Mouse (Mus musculus): ENCODE results near the gene Tubgcp3. TPM values are rescaled to one million over a fixed set of nuclear protein-coding genes. Genes with fewer than 3 reads are reported as not detected.
"Not testable (repeated sequence)": the region's sequence is repeated elsewhere in the genome, so short reads cannot be mapped to it uniquely, and the experiment has no call there.

The Tubgcp3 gene
- 45.1 and 49.9 TPM in 2 replicates for total RNA-seq (2017)

DNA sequence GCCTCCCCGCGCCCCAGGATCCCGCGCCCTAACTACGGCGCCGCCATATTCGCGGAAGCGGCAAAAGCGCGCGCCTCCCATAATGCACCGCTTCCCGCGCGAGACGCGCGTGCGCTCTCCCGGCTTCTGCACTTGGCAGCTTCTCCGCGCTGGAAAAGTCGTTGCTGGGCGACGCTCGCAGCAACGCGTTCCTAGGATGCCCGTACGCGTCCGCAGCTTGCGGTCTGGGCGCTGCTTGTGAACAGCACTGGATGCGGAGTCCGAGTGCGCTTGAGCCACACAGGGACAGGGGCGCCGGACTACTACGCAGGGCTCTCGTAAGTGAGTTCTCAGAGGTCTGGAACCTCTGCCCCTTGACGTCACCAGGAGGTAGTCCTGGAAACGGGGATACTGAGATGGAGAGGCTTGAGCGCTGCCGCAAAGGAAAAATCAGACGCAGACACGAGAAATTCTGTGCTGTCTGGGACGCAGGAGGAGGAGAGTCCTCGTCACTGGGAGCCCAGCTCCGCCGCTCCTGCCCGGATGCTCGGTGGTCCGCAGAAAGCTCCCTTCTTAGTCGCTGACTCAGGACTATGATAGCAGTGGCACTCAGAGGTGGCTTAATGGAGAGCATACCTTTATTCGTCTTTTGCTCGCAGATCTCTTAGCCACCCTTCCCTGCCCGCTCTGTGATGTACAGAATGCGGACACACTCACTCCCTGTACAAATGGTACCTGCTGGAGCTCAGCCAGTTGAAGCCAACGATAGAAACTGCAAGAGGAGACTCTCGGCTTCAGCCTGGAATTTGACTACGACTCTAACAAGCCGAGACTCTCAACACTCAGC is at the start of gene Tubgcp3:
Gene Tubgcp3, minus strand, starts transcription at position 193 of the 826 bp plus-strand sequence.
- peak; percentile 92 for ATAC-seq (replicated peaks; ENCODE audit: low read depth, poor library complexity, severe bottlenecking)

DNA sequence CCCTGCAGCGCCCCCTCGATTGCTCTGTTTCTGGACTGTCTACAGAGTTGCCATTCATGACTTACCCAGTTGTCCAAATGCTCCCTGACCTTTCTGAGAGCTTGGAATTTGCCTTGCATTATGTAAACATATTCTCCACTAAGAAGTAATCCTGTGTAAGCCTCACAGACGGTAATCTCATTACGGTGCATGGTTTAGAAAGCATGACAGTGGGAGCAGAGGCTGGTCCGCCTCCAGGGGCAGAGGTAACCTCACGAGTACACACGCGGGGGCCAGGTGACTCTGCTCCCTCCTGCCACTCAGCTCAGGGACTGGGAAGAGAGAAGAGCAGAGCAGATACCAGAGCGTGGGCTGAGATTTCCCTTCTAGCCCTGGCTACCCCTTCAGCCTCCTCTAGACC is 47.0 kb upstream of the Tubgcp3 start:
- ATAC-seq (replicated peaks; ENCODE audit: low read depth, poor library complexity, severe bottlenecking) = no peak

DNA sequence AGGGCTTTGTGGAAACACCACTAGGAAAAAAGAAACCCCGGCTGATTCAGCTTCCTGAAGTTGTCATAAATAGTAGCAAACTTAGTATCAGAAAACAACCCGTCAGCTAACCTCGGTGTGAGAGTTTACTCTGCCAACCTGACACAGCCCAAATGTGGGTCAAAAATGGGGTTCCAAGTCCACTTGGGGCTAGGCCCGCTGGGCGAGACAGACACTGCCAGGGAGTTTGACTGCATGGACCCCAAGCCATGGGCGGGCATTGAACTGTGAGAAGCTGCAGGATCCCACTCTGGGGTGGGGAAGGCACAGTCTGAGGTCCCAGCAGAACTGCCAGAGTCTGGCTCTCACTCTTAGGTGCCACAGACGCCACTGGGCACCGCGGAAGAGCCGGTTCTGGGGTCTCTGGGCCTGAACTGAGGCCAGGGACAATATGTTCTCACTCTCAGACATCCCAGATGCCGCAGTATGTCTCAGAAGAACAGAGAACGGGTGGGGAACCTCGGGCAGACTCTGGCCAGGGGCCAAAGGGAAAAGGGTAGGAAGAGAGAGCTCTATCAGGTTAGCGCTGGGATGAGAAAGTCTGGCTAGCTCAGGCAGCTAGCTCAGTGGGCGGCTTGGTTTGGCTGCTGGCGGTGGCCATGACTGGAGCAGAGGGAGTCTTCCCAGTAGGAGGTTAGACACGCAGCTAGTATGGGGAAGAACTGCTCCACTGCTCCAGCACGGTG is 44.0 kb upstream of the Tubgcp3 start:
- no peak for ATAC-seq (replicated peaks; ENCODE audit: low read depth, poor library complexity, severe bottlenecking)

DNA sequence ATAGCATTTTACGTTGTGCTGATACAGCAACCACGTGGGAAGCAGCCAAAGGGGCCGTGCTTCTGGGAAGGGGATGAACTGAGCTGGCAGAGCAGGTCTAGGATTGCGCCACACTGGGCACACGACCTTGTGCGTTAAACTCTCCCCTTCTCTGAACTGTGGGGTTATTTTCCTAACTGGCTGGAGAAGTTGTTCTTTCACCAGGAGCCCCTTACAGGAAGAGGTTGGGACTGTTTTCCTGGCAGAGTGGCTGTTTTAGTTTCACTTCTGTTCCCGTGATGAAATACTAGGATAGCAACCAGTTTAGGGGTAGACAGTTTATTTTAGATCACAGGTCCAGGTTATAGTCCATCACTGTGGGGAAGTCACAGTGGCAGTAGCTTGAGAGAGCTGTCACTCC is 39.6 kb upstream of the Tubgcp3 start:
- peak; percentile 56 for ATAC-seq (replicated peaks; ENCODE audit: low read depth, poor library complexity, severe bottlenecking)

DNA sequence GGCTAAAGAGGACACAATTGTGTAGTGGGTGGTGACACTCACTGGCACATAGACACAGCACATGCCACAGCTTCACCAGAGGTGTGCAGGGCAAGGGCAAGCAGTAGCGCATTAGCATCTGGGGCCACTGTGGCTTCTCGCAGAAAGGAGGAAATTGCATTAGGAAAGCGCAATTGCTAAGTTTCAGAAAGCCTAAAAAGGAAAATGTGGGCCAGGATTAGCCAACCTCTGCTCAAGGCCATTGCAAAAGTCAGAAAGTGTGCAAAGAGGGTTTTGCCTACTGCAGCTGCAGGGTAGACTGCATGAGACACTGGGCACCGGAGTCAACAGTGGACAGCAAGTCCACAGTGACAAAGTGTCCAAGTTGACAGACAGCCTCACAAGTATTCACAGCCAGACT is 31.5 kb upstream of the Tubgcp3 start:
- ATAC-seq (replicated peaks; ENCODE audit: low read depth, poor library complexity, severe bottlenecking) = peak; percentile 54; the same call in 1 of the 2 replicates

DNA sequence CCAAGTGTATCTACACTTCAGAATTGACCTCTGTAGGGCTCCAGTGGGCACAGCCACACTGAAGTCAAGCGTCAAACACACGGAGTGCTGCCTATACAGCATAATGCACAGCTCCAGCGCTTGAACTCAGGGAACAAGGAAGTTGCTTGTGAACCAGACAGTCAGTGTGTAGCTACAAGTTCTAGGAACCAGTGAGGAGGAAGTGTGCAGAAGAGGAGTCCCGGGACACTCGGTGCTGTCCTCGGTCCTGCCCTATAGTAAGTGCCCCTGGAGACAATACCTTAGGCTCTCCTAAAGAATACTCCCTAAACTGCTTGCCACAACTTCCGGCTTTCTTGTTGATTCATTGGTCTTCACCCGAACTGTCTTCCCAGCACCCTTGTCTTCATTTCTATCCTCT is 30.2 kb upstream of the Tubgcp3 start:
- peak; percentile 54 for ATAC-seq (replicated peaks; ENCODE audit: low read depth, poor library complexity, severe bottlenecking)

DNA sequence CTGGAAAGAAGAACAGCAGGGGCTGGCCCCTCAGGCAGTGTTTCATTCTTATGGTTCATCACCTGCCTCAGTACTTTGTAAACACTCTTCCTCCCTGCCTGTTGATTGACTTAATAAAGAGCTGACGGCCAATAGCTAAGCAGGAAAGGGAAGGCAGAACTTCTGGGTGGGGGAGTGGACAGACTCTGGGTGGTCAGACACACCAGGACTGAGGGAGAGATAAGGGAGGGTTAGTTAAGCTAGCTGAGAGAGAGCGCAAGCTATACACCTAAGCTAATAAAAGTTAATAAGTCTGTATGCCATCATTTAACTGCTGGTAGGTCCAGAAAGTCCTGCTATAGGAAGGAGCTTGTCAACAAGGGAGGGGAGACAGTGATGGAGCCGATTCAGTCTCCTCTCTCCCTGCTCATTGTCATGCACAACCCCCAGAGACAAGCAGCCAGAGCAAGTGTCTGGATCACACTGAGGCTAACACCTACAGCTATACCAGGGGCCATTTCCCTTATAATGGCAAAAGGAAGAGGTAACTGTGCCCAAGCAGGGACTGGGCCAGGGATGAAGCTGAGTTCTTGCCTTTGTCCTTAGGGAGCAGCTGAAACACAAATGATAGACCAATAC is 26.7 kb upstream of the Tubgcp3 start:
- ATAC-seq (replicated peaks; ENCODE audit: low read depth, poor library complexity, severe bottlenecking) = no peak

DNA sequence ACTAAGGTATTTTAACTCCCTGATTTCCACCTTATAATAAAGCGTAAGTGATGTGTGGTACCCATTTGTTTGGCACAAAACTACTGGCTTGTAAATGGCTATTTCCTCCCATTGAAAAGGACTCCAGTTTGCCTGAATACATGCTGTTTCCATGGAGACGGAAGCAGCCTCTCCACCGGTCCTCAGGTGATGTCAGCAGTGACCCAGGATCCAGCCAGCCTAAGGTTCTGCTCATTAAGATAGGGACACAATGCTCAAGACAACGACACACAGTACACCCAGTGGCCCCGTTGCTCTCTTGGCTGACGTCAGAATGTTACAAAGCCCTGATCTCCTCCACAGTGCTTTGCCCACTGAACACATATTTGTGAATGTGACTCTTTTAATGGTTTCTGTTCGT is 16.8 kb upstream of the Tubgcp3 start:
- no peak for ATAC-seq (replicated peaks; ENCODE audit: low read depth, poor library complexity, severe bottlenecking)

DNA sequence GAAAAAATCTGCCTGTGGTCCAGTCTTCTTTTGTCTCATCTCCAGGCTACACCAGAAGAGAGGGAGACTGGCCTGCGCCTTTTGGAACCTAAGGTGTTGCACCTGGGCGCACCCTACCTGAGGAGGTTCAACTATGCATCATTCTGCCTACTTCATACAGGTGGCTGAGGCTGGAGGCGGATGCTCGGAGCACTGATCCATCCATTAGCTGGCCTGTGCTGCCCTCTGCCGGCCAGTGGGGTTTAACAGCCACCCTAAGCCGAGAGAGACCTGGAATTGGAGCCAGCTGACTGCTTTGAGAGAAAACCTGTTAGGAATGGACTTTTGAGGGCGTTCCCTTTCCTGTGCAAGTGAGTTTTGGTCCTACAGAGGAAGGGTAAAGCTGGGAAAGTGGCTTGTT is 5.5 kb upstream of the Tubgcp3 start:
- ATAC-seq (replicated peaks; ENCODE audit: low read depth, poor library complexity, severe bottlenecking) = peak; percentile 96

DNA sequence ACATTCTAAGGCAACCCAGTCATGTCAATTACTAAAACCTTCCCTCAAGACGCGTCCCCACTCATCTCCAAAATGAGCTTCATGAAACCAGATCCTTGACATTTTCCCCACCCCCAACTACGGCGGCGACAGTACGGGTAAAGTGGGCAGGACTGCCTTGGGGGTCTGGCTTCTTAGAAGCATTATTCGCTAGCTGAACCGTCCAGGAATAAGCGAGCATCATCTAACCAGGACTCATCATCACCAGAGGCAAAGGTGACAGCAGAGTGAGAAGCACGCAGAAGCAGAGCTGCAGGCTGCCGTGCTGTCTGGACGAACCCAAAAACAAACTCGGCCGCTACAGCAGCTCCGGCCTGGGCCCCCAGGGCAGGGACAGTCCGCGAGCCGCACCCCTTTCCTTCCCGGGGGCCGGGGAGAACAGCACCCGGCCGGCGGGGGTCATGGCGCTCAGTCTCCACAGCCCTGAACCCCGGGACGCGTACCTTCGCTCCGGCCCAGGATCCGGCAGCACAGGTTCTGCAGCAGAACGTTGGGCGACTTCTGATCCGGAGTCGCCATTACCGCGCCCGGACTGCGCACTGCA is 484 bp downstream of the Tubgcp3 start:
- peak; percentile 37 for ATAC-seq (replicated peaks; ENCODE audit: low read depth, poor library complexity, severe bottlenecking)

DNA sequence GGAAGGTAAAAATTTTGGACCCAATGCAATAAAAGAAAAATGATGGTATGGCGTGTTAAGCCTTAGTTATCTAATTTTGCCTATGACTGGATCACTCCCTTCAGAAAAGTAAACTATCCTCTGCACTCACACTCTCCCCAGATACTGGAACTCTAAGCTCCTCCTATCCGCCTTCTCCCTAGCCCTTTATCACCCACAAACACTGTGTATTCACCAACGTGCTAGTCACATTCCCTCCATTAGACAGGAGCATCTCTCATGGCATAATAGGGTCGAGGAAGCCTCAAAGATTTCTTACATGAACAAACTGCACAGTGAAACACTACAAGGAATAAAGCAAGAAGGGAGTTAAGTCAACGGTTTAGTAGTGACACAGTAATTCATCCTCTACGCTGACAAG is 1.1 kb downstream of the Tubgcp3 start:
- no peak; the same call in 1 of the 2 replicates for ATAC-seq (replicated peaks; ENCODE audit: low read depth, poor library complexity, severe bottlenecking)

DNA sequence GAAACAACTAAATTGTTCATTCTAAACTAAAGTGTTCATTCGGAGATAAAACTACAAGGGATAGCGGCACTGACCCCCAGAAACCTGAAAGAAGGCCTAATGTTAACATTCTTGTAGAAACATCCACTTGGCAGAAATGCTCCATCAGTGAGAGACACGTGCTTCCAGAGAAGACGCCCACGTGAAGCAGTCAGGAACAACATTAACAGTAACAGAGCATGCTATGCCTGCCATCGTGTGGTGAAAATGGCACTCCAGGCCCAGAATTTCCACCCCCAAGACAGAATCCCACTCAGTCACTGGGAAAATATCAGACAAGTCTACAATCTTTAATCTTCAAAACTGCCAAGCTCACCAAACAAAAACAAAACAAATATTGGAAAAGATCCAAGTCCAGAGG is 3.2 kb downstream of the Tubgcp3 start:
- no peak for ATAC-seq (replicated peaks; ENCODE audit: low read depth, poor library complexity, severe bottlenecking)

DNA sequence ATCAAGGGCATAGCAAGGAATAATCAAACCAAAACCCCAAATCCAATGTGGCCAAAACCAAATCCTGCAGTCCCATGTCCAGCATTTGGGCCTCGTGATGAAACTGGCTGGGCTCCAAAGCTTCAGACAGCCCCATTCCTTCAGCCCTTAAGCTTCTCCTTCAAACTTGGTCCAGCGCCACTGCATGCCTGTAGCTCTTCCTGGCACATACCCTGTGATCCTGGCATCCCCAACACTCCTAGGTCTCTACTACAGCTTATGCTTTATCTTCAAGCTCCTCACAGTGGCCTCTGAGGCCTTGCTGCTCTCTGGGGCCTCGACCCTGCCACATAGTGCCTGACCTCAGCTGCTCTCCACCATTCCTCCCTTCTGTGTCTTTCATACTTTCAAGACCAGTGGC is 5.5 kb downstream of the Tubgcp3 start:
- not testable (repeated sequence) for ATAC-seq (replicated peaks; ENCODE audit: low read depth, poor library complexity, severe bottlenecking)

DNA sequence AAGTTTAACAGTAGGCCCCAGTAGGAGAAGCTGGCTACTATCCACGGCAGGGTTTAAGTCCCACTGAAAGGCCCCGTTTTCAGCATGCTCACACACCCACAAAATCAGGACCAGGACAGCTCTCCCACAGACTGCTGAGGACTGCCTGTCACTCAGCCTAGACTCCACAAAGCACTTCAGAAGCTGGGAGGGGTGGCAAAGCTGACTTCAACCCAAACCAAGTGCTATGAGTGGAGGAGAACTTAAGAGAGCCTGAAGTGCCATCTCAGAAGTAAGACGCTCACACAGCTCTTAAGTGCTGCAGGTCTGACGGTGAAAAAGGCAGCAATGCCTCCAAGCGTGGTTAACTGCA is 9.0 kb downstream of the Tubgcp3 start:
- ATAC-seq (replicated peaks; ENCODE audit: low read depth, poor library complexity, severe bottlenecking) = no peak

DNA sequence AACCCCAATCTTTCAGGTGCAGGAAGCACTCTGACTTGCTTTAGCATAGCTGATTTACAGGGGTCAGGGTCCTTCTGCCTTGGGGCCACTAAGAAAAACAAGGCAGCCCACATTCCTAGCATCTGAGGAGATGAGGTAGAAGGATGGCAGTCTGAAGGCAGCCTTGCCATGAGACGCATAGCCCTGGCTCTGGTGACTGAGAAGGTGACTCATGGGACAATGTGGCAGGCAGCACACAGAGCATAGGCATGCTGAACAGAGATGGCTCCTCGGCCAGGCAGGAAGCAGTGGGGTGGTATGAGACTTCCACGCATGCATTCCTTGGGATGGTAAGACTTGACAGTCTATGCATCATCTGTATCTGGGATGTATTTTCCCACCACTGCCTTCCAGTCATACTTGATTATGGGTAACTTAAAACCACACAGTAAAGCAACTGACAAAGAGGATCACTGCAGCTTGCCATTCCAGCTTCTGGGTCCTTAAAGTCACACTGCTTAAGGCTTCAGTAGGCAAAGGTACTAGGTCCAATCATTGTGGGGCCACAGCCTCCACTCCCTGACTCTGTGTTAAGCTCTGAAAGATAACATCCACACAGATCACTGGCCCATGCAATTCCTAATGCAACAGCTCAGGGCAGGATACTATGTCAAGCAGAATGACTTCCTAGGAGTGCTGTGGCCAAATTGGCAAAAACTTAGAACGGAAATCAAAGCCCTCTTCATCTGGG is 9.5 kb downstream of the Tubgcp3 start:
- ATAC-seq (replicated peaks; ENCODE audit: low read depth, poor library complexity, severe bottlenecking) = no peak

DNA sequence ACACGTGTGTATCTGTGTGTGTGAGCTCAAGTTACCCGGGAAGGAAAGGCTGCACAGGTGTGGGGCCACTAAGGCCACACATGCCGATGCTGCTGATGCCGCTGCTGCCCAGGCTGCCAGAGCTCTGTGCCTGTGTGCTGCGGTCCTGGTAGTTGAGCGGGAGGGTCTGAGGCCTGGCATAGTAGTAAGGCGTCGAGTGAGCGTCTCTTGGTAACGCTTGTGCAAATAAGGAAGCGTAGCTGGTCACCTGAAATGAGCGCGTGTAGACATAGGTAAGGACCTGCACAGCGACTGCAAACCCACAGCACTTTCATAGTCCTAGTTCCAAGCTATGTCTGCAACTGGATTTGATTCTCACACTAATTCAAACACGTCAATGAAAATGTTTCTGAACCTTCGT is 14.6 kb downstream of the Tubgcp3 start:
- no peak for ATAC-seq (replicated peaks; ENCODE audit: low read depth, poor library complexity, severe bottlenecking)

DNA sequence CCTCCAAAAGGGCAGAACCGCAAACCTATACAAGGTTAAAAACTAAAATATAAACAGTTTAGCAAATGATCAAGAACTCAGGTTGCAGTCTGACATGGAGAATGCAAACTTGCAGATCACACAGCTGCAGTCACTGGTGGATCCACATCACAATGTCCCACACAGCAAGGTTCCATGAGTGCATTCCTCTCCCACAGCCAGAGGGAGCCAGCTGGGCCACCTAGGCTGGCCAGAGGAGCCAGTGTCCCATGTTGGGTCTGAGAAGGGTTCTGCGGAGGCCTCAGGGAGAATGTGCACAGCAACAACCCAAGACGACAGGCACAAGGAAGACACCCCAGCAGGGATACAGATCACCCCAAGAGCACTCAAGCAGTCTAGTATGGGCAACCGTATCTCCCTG is 20.8 kb downstream of the Tubgcp3 start:
- no peak for ATAC-seq (replicated peaks; ENCODE audit: low read depth, poor library complexity, severe bottlenecking)

DNA sequence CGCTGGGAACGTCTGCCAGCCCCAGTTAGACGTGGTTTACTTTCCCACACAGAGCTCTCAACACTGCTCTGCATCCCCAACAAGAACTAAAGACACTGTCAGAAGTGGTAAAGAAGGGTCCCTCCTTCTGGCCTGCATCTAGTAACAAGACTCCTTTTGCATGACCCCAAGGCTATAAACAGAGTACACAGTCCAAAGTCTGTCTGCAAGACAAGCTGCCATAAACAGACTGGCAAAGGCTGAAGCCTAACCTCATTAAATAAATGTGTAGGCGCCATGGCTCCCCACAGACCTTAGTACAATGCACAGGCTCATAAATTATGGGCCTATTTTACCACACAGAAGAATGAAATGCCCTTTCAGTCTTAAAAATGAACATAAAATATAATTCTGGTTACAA is 21.6 kb downstream of the Tubgcp3 start:
- ATAC-seq (replicated peaks; ENCODE audit: low read depth, poor library complexity, severe bottlenecking) = no peak

DNA sequence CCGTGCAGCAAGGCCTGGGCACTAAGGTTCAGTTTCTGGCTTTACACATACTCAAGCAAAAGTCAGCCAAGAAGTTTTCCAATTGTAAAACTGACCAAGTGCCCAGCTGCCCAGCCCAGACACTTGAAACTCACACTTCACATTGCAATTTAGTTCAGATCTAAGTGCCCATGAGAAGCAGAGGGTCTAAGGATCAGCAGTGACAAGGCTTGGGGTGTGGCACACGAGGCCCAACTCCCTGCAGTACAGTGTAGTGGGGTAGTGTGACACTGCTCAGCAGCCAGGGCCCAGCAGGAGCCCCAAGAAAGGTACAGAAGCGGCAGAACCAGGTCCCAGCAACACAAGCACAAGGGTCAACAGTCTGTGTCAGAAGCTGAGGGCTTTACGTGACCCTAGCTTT is 23.1 kb downstream of the Tubgcp3 start:
- no peak for ATAC-seq (replicated peaks; ENCODE audit: low read depth, poor library complexity, severe bottlenecking)

DNA sequence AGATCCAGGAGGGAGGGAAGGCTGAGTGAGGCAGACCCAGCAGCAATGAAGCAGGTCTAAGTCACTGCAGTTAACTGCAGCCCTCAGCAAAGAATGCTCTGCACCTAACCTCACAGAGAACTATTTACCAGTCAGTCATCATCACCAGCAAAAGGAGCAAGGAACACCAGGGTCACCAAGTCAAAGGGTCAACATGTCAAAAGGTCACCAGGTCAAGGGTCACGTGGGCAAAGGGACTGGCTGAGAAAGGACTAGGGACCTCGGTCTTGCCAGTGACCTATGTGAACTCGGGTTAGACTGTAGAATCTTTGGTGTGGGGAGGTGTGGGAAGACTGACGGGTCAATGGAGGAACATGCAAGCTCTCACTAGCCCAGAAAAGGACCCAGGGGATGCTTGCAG is 25.5 kb downstream of the Tubgcp3 start:
- ATAC-seq (replicated peaks; ENCODE audit: low read depth, poor library complexity, severe bottlenecking) = no peak
